Mouse (Mus musculus) hindbrain, embryonic 13.5 days (tissue): Measurements from ENCODE around the gene Tln1. TPM values are rescaled to one million over a fixed set of nuclear protein-coding genes. Genes with fewer than 3 reads are reported as not detected.

Source experiments
- ATAC-seq: fragments of 200-750 bp; cut with Nextera tagmentation; 2 replicates; pipeline ENCODE4 v1.8.0; 2017; ENCODE audit warnings: moderate TSS enrichment; ENCODE audit not compliant: low FRiP score
- H3K27ac ChIP-seq: fragments of 300-500 bp; sonication (generic); 2 replicates; pipeline ENCODE4 v1.5.1; 2015; ENCODE audit warnings: inconsistent platforms, mild to moderate bottlenecking, moderate library complexity
- H3K27me3 ChIP-seq: fragments of 300-500 bp; sonication (generic); 2 replicates; pipeline ENCODE4 v1.6.1; 2015; ENCODE audit warnings: mild to moderate bottlenecking, inconsistent platforms
- H3K36me3 ChIP-seq: fragments of 300-500 bp; sonication (generic); 2 replicates; pipeline ENCODE4 v1.6.1; 2015; ENCODE audit warnings: mild to moderate bottlenecking, inconsistent platforms
- H3K4me1 ChIP-seq: fragments of 300-500 bp; sonication (generic); replicated peaks from 2 replicates; pipeline ENCODE4 v1.6.1; 2015; ENCODE audit warnings: inconsistent platforms
- H3K4me2 ChIP-seq: fragments of 300-500 bp; sonication (generic); 2 replicates; pipeline ENCODE4 v1.6.1; 2015; ENCODE audit warnings: inconsistent platforms, mild to moderate bottlenecking, moderate library complexity
- H3K4me3 ChIP-seq: fragments of 300-500 bp; sonication (generic); 2 replicates; pipeline ENCODE4 v1.5.1; 2015; ENCODE audit warnings: mild to moderate bottlenecking, inconsistent platforms
- H3K9ac ChIP-seq: fragments of 300-500 bp; sonication (generic); 2 replicates; pipeline ENCODE4 v1.6.1; 2015; ENCODE audit warnings: mild to moderate bottlenecking, inconsistent platforms
- H3K9me3 ChIP-seq: fragments of 300-500 bp; sonication (generic); 2 replicates; pipeline ENCODE4 v1.6.1; 2016; ENCODE audit warnings: inconsistent platforms
- WGBS: fragments of 180-500 bp; shearing (Covaris S2); methylation state at CpG from one replicate; pipeline ENCODE4 v1.1.7; 2015; 5-methylcytosine and 5-hydroxymethylcytosine counted together
- polyA plus RNA-seq: library from polyadenylated mRNA; unstranded; fragments of >200 nt; fragmentation: Nextera tagmentation; extraction: Ambion mirVana; gene quantifications from 2 replicates; pipeline ENCODE4 v1.2.1, GENCODE M21; 2015

Gene Tln1
- polyA plus RNA-seq, 1 experiment from 2014 or later = 66.2 TPM

GRCm38 (mm10) chr4:43573561-43573960, 11.1 kb upstream of the Tln1 start:
- Histone ChIP-seq H3K27me3 (no peaks in the 10 kb centered on the region), H3K4me1 (peaks cover 36% of the 10 kb centered on the region), H3K36me3 (peaks cover 59% of the 10 kb centered on the region), H3K27ac (no peak overlapping the region), H3K9me3 (no peaks in the 10 kb centered on the region), H3K4me2 (no peak overlapping the region), H3K4me3 (no peak overlapping the region), H3K9ac (no peak overlapping the region)
- no peak for ATAC-seq
- 92% methylated on average over 4 of the region's 4 CpGs for WGBS

GRCm38 (mm10) chr4:43571395-43572045, 9.0 kb upstream of the Tln1 start:
- no peaks in the 10 kb centered on the region for H3K27me3 ChIP-seq
- H3K9me3 ChIP-seq = no peaks in the 10 kb centered on the region
- no peak for ATAC-seq
- peaks cover 79% of the 10 kb centered on the region for H3K36me3 ChIP-seq
- no peak overlapping the region for H3K4me2 ChIP-seq
- no peak overlapping the region for H3K27ac ChIP-seq
- H3K4me3 ChIP-seq = no peak overlapping the region
- H3K4me1 ChIP-seq = peaks cover 19% of the 10 kb centered on the region
- WGBS = 93% methylated on average over 6 of the region's 6 CpGs
- no peak overlapping the region for H3K9ac ChIP-seq

GRCm38 (mm10) chr4:43567140-43567539, 4.6 kb upstream of the Tln1 start:
- WGBS = 96% methylated on average over 9 of the region's 9 CpGs

GRCm38 (mm10) chr4:43564231-43564630, 1.7 kb upstream of the Tln1 start:
- H3K4me2 ChIP-seq = peak overlapping the region; percentile 92; the same call in 1 of the 2 replicates
- 51% methylated on average over 2 of the region's 2 CpGs for WGBS
- H3K36me3 ChIP-seq = peaks cover 50% of the 10 kb centered on the region

More at GRCm38 (mm10) chr4:43567140-43567539, 4.6 kb upstream of the Tln1 start:
- ATAC-seq = no peak
- Histone ChIP-seq H3K27ac (no peak overlapping the region), H3K4me1 (peaks cover 14% of the 10 kb centered on the region), H3K9ac (no peak overlapping the region), H3K4me3 (no peak overlapping the region), H3K27me3 (no peaks in the 10 kb centered on the region), H3K9me3 (no peaks in the 10 kb centered on the region), H3K4me2 (no peak overlapping the region), H3K36me3 (peaks cover 79% of the 10 kb centered on the region)

GRCm38 (mm10) chr4:43563601-43563875, 1.0 kb upstream of the Tln1 start:
- peak overlapping the region; percentile 70 for H3K4me3 ChIP-seq
- H3K4me1 ChIP-seq = peaks cover 43% of the 10 kb centered on the region
- peak overlapping the region; percentile 92 for H3K4me2 ChIP-seq
- H3K27ac ChIP-seq = 0 out of 2 replicates have a peak overlapping the region, but pooled peaks have one; percentile 97
- H3K36me3 ChIP-seq = peaks cover 47% of the 10 kb centered on the region
- H3K9ac ChIP-seq = peak overlapping the region; percentile 91
- ATAC-seq = no peak
- no peaks in the 10 kb centered on the region for H3K27me3 ChIP-seq
- no peaks in the 10 kb centered on the region for H3K9me3 ChIP-seq
- WGBS = 90% methylated on average over 4 of the region's 4 CpGs

More at GRCm38 (mm10) chr4:43564231-43564630, 1.7 kb upstream of the Tln1 start:
- Histone ChIP-seq H3K4me1 (peaks cover 37% of the 10 kb centered on the region), H3K27me3 (no peaks in the 10 kb centered on the region), H3K4me3 (0 out of 2 replicates have a peak overlapping the region, but pooled peaks have one; percentile 70), H3K9ac (peak overlapping the region; percentile 91; the same call in 1 of the 2 replicates), H3K27ac (no peak overlapping the region), H3K9me3 (no peaks in the 10 kb centered on the region)
- ATAC-seq = no peak

- peaks cover 49% of the 10 kb centered on the region for H3K4me1 ChIP-seq
- WGBS = 8% methylated on average over 22 of the region's 22 CpGs
- peak overlapping the region; percentile 97 for H3K27ac ChIP-seq
Measured at GRCm38 (mm10) chr4:43562769-43563600, 494 bp upstream of the Tln1 start.

GRCm38 (mm10) chr4:43561436-43561996, 975 bp downstream of the Tln1 start:
- no peaks in the 10 kb centered on the region for H3K9me3 ChIP-seq
- H3K36me3 ChIP-seq = peaks cover 32% of the 10 kb centered on the region
- H3K4me2 ChIP-seq = peak overlapping the region; percentile 92
- peak; percentile 30; the same call in 1 of the 2 replicates for ATAC-seq
- H3K27me3 ChIP-seq = no peaks in the 10 kb centered on the region
- peak overlapping the region; percentile 97 for H3K27ac ChIP-seq
- H3K9ac ChIP-seq = peak overlapping the region; percentile 91
- 4% methylated on average over 16 of the region's 16 CpGs for WGBS
- H3K4me1 ChIP-seq = peaks cover 55% of the 10 kb centered on the region
- peak overlapping the region; percentile 70 for H3K4me3 ChIP-seq

More at GRCm38 (mm10) chr4:43562769-43563600, 494 bp upstream of the Tln1 start:
- H3K9me3 ChIP-seq = no peaks in the 10 kb centered on the region
- H3K4me2 ChIP-seq = peak overlapping the region; percentile 92
- peaks cover 42% of the 10 kb centered on the region for H3K36me3 ChIP-seq
- ATAC-seq = no peak; the same call in 1 of the 2 replicates
- H3K9ac ChIP-seq = peak overlapping the region; percentile 91
- peak overlapping the region; percentile 70 for H3K4me3 ChIP-seq
- no peaks in the 10 kb centered on the region for H3K27me3 ChIP-seq

- Histone ChIP-seq H3K9me3 (no peaks in the 10 kb centered on the region), H3K27ac (no peak overlapping the region), H3K4me1 (peaks cover 55% of the 10 kb centered on the region), H3K4me2 (peak overlapping the region; percentile 92), H3K4me3 (peak overlapping the region; percentile 70), H3K9ac (peak overlapping the region; percentile 91), H3K36me3 (peaks cover 32% of the 10 kb centered on the region), H3K27me3 (no peaks in the 10 kb centered on the region)
- WGBS = 34% methylated on average over 2 of the region's 2 CpGs
- no peak for ATAC-seq
Measured at GRCm38 (mm10) chr4:43560976-43561375, 1.5 kb downstream of the Tln1 start.

- peak overlapping the region; percentile 92 for H3K4me2 ChIP-seq
- no peak overlapping the region for H3K4me3 ChIP-seq
- H3K27ac ChIP-seq = no peak overlapping the region
- no peaks in the 10 kb centered on the region for H3K9me3 ChIP-seq
- peak overlapping the region; percentile 59 for H3K9ac ChIP-seq
- H3K27me3 ChIP-seq = no peaks in the 10 kb centered on the region
- H3K4me1 ChIP-seq = peaks cover 55% of the 10 kb centered on the region
- WGBS = 43% methylated on average over 6 of the region's 6 CpGs
- ATAC-seq = no peak
- H3K36me3 ChIP-seq = peaks cover 32% of the 10 kb centered on the region
Measured at GRCm38 (mm10) chr4:43560243-43560611, 2.3 kb downstream of the Tln1 start.

GRCm38 (mm10) chr4:43559519-43560242, 2.8 kb downstream of the Tln1 start:
- peaks cover 55% of the 10 kb centered on the region for H3K4me1 ChIP-seq
- no peak overlapping the region for H3K4me3 ChIP-seq
- H3K36me3 ChIP-seq = peaks cover 32% of the 10 kb centered on the region
- 80% methylated on average over 13 of the region's 13 CpGs for WGBS
- peak overlapping the region; percentile 92 for H3K4me2 ChIP-seq
- H3K9me3 ChIP-seq = no peaks in the 10 kb centered on the region
- no peak overlapping the region for H3K27ac ChIP-seq
- no peaks in the 10 kb centered on the region for H3K27me3 ChIP-seq
- ATAC-seq = no peak
- peak overlapping the region; percentile 59 for H3K9ac ChIP-seq

- peak overlapping the region; percentile 11 for H3K4me2 ChIP-seq
- H3K4me3 ChIP-seq = peak overlapping the region; percentile 3; the same call in 1 of the 2 replicates
- no peaks in the 10 kb centered on the region for H3K9me3 ChIP-seq
- WGBS = 24% methylated on average over 13 of the region's 13 CpGs
- peak overlapping the region; percentile 59 for H3K9ac ChIP-seq
- H3K4me1 ChIP-seq = peaks cover 50% of the 10 kb centered on the region
- peaks cover 36% of the 10 kb centered on the region for H3K36me3 ChIP-seq
- H3K27me3 ChIP-seq = no peaks in the 10 kb centered on the region
- peak overlapping the region; percentile 25; the same call in 1 of the 2 replicates for H3K27ac ChIP-seq
- ATAC-seq = no peak
Measured at GRCm38 (mm10) chr4:43558631-43559356, 3.7 kb downstream of the Tln1 start.
